Mouse (Mus musculus): ENCODE results near the gene Arrdc2.

DNA sequence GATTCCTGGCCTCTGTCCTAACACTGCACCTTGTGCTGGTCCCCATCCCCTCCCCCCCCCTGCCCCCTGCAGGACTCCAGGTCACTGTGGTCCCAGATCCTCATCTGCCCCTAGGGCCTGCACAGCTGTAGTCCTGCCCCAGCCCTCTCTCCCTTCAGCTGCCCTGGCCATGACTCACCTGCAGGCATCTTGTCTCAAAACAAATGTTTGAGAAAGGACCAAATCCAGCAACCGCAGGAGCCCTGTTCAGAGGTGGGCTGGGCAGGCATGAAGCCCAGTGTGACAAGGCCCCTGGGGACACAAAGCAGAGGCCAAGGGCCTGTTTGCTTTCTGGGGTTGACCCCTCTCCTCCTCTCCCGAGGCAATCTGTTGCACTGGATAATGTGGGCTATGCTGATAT is 38.7 kb upstream of the Arrdc2 start:
- TF ChIP-seq CTCF (IDR thresholded peaks at IDR 0.05; ENCODE audit: borderline replicate concordance, insufficient read depth, low read length) (no peak), POLR2A (IDR thresholded peaks at IDR 0.05; ENCODE audit: low read depth, low read length) (no peak)
